Mouse (Mus musculus) kidney, embryonic 15.5 days (tissue): ENCODE measurements around the gene Pgap2. TPM values are rescaled to one million over a fixed set of nuclear protein-coding genes. Genes with fewer than 3 reads are reported as not detected.

Source experiments
- ATAC-seq: fragments of 200-750 bp; cut with Nextera tagmentation; replicated peaks from 2 replicates; pipeline ENCODE4 v1.8.0; 2017; ENCODE audit warnings: moderate TSS enrichment; ENCODE audit not compliant: low FRiP score
- H3K27ac ChIP-seq: fragments of 300-500 bp; sonication (generic); 2 replicates; pipeline ENCODE4 v1.5.1; 2015; ENCODE audit warnings: mild to moderate bottlenecking, inconsistent platforms
- H3K27me3 ChIP-seq: fragments of 300-500 bp; sonication (generic); 2 replicates; pipeline ENCODE4 v1.6.1; 2015; ENCODE audit warnings: inconsistent platforms
- H3K36me3 ChIP-seq: fragments of 300-500 bp; sonication (generic); 2 replicates; pipeline ENCODE4 v1.6.1; 2015; ENCODE audit warnings: inconsistent platforms
- H3K4me1 ChIP-seq: fragments of 300-500 bp; sonication (generic); 2 replicates; pipeline ENCODE4 v1.6.1; 2015; ENCODE audit warnings: inconsistent platforms
- H3K4me2 ChIP-seq: fragments of 300-500 bp; sonication (generic); 2 replicates; pipeline ENCODE4 v1.6.1; 2015; ENCODE audit warnings: moderate library complexity, mild to moderate bottlenecking, inconsistent platforms
- H3K4me3 ChIP-seq: fragments of 300-500 bp; sonication (generic); replicated peaks from 2 replicates; pipeline ENCODE4 v1.5.1; 2015; ENCODE audit warnings: mild to moderate bottlenecking, inconsistent platforms
- H3K9ac ChIP-seq: fragments of 300-500 bp; sonication (generic); 2 replicates; pipeline ENCODE4 v1.6.1; 2015; ENCODE audit warnings: mild to moderate bottlenecking, inconsistent platforms
- H3K9me3 ChIP-seq: fragments of 300-500 bp; sonication (generic); replicated peaks from 2 replicates; pipeline ENCODE4 v1.6.1; 2016; ENCODE audit warnings: inconsistent platforms
- WGBS: fragments of 180-500 bp; shearing (Covaris S2); methylation state at CpG from one replicate; pipeline ENCODE4 v1.1.7; 2015; ENCODE audit warnings: mixed read lengths; 5-methylcytosine and 5-hydroxymethylcytosine counted together
- polyA plus RNA-seq: library from polyadenylated mRNA; unstranded; fragments of >200 nt; fragmentation: Nextera tagmentation; extraction: Ambion mirVana; gene quantifications from 2 replicates; pipeline ENCODE4 v1.2.1, GENCODE M21; 2015

Gene Pgap2
- polyA plus RNA-seq, 1 experiment from 2014 or later = 75.2 TPM

DNA sequence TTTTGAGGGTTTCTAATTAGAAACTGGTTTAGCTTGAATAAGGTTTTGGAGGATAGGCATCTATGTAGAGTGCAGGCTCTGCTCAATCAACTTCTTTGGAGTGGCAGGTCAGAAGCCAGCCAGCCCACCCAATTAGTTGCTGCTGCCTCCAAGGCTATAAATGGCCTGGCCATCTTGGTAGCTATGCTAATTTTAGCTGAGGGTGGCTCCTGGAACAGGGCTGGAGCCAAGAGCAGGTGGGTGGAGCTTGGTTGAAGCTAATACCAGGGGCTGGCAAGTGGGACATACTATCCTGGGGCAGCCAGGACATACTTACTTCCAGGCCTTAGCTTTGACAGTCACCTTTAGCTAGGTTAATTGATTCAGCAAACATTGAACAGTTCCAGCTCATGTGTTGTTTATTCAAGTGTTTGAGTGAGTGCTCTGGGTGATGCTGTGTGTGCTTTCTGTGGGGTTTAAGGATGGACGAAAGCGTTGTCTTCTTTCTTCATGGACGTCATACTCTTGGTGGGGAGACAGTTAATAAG, 62.5 kb downstream of the Pgap2 start:
- H3K4me1 ChIP-seq = peaks cover 10% of the 10 kb centered on the region
- 86% methylated on average over 3 of the region's 3 CpGs for WGBS

DNA sequence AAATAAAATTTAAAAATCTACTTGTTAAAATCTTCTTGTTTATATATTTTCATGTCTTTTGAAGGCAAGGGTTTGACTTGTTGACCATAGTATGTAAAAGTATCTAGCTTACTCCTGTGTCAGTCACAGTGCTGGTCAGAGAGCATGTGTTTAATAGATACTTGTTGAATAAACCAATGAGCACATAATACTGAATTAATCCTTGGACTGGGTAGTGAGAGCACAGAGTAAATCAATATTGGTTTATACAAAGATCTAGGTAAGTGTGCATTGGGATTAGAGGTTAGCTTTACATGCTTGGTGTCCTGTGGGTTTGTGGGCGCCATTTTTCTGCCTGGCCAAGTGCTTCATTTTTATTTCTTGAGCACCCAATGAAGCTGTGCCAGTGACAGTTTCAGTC, 71.4 kb downstream of the Pgap2 start:
- no peak for ATAC-seq
- no peak overlapping the region for H3K4me3 ChIP-seq
- H3K4me1 ChIP-seq = no peaks in the 10 kb centered on the region
- peaks cover 10% of the 10 kb centered on the region; the same call in 1 of the 2 replicates for H3K27me3 ChIP-seq
- no peaks in the 10 kb centered on the region for H3K9me3 ChIP-seq
- no peak overlapping the region for H3K4me2 ChIP-seq
- no peak overlapping the region for H3K9ac ChIP-seq
- no peak overlapping the region for H3K27ac ChIP-seq
- no peaks in the 10 kb centered on the region for H3K36me3 ChIP-seq
- WGBS = 89% methylated on average over 1 of the region's 1 CpGs

More for the DNA sequence above, 62.5 kb downstream of the Pgap2 start:
- H3K9ac ChIP-seq = no peak overlapping the region
- no peaks in the 10 kb centered on the region for H3K9me3 ChIP-seq
- H3K27me3 ChIP-seq = peaks cover 15% of the 10 kb centered on the region
- H3K4me2 ChIP-seq = no peak overlapping the region
- H3K36me3 ChIP-seq = no peaks in the 10 kb centered on the region
- H3K4me3 ChIP-seq = no peak overlapping the region
- ATAC-seq = no peak
- no peak overlapping the region for H3K27ac ChIP-seq

DNA sequence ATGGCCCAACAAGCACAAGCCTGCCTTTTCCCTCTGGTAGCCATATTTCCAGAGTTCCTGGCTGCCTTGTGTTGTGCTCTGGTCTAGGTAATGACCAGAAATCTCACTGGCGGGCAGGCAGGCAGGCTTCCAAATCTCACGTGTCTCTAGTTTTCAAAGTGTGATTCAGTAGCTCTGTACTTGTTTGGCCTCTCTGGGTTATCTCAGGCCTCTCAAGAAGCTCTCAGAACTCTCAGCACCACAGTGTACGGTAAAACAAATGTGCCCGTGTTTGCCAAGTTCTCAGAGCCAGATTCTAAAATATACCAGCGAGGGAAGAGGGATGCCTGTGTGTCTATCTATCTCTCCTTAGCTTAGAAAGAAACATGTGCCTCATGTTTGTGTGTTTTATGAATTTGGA, 72.3 kb downstream of the Pgap2 start:
- H3K9ac ChIP-seq = no peak overlapping the region
- H3K4me1 ChIP-seq = no peaks in the 10 kb centered on the region
- WGBS = 79% methylated on average over 5 of the region's 5 CpGs
- peaks cover 10% of the 10 kb centered on the region; the same call in 1 of the 2 replicates for H3K27me3 ChIP-seq
- no peak overlapping the region for H3K4me2 ChIP-seq
- H3K4me3 ChIP-seq = no peak overlapping the region
- H3K9me3 ChIP-seq = no peaks in the 10 kb centered on the region
- H3K36me3 ChIP-seq = no peaks in the 10 kb centered on the region
- ATAC-seq = no peak
- no peak overlapping the region for H3K27ac ChIP-seq

Other genes starting within 250 kb of the Pgap2 start
- 2.5 and 3.0 TPM in 2 replicates for gene Il18bp, start 191.5 kb upstream of the Pgap2 start, polyA plus RNA-seq
- 28.3 and 28.4 TPM in 2 replicates for gene Rnf121, start 144.7 kb upstream of the Pgap2 start, polyA plus RNA-seq
- gene Xndc1, start 144.7 kb upstream of the Pgap2 start, polyA plus RNA-seq = 33.9 and 39.0 TPM in 2 replicates
- 1.6 and 1.7 TPM in 2 replicates for gene Xntrpc, start 144.5 kb upstream of the Pgap2 start, polyA plus RNA-seq
- gene Trpc2, start 127.1 kb upstream of the Pgap2 start, polyA plus RNA-seq = not detected in 2 replicates
- gene Art1, start 108.5 kb upstream of the Pgap2 start, polyA plus RNA-seq = 2.4 and 3.4 TPM in 2 replicates
- 1.6 and 2.1 TPM in 2 replicates for gene Art5, start 100.7 kb upstream of the Pgap2 start, polyA plus RNA-seq
- not detected in 2 replicates for gene Chrna10, start 93.4 kb upstream of the Pgap2 start, polyA plus RNA-seq
- 39.0 TPM in 2 replicates for gene Nup98, start within 50 bp of the Pgap2 start, polyA plus RNA-seq
- gene Rhog, start 45.8 kb downstream of the Pgap2 start, polyA plus RNA-seq = 53.1 and 59.1 TPM in 2 replicates
- 14.8 and 16.2 TPM in 2 replicates for gene Stim1, start 57.6 kb downstream of the Pgap2 start, polyA plus RNA-seq
- gene Rrm1, start 231.5 kb downstream of the Pgap2 start, polyA plus RNA-seq = 155 and 159 TPM in 2 replicates